Mouse (Mus musculus) liver, embryonic 18 days (tissue): ENCODE measurements around the gene Olfr362. TPM values are rescaled to one million over a fixed set of nuclear protein-coding genes. Genes with fewer than 3 reads are reported as not detected.

ENCODE experiments used
- polyA plus RNA-seq: library from polyadenylated mRNA; depleted of rRNA; stranded (reverse); fragments of >200 nt; gene quantifications from 2 replicates; pipeline ENCODE4 v1.2.3, GENCODE M21; 2012; rRNA removed

Olfr362 gene
- not detected in 2 replicates for polyA plus RNA-seq

DNA sequence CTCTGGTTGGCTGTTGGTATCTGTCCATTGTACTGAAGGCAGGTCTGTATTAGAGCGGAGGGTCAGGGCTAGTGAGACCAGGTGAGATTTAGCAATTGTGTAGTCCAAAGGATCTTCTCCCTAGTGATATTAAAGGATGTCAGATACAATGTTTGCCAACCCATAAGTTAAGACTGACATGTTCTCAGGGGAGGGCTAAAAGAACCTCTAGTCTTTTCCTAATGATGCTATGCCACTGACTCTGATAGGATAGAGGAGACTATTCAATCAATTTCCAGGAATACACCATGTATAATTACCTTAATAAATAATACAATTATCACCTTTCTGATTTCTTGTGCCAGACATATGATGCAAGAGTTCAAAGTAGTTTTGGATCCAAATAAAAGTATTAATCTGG is at the start of gene Olfr362:
Gene Olfr362 (minus strand): TSS at position 101 of the 400 bp plus-strand sequence.

DNA sequence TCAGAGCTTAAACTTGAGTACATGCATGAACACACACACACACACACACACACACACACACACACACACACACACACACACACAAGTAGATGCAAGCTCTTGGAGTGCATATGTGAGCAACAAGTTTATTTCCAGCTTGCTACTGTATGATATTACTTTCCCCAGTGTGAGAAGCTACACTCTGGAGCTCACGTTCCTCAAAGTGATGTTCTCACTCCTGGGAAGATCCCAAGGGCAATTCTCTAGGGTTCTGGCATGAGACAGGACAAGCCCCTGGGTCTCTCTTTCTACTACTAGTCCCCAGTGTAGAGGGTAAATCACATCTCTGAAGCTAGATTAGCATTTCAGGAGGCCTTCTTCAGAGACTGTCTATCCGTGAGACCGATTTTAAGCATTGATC is 21.3 kb upstream of the Olfr362 start, which contains the start of gene Olfr364-ps1:
Gene Olfr364-ps1 (plus strand): TSS at position 301 of the 400 bp plus-strand sequence.

DNA sequence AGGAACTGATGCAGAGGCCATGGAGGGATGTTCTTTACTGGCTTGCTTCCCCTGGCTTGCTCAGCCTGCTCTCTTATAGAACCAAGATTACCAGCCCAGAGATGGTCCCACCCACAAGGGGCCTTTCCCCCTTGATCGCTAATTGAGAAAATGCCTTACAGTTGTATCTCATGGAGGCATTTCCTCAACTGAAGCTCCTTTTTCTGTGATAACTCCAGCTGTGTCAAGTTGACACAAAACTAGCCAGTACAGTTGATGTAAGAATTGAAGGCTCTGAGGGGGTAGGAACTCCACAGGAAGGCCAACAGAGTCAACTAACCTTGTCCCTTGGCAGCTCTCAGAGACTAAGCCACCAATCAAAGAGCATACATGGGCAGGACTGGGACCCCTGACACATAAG is 28.5 kb downstream of the Olfr362 start, which contains the start of gene Olfr361:
Gene Olfr361 (minus strand): TSS at position 101 of the 400 bp plus-strand sequence.

DNA sequence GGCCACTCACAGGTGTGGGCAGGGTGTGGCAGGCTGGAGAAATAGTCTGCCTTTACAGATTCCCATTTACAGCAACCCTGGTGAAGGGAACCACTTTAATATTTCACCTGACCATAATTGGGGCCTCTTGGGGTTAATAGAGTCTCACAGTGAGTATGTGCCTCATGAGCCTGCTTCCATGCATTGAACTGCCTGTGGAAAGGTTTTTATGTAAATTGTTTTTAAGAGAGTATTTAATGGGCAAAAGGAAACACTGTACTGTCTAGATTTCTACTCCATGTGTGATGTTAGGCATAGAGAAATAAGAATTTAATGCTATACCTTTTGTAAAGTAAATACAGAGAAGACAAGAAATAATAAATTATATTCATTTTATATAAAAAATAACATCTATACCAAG is 52.3 kb downstream of the Olfr362 start, which contains the start of gene Olfr360:
Gene Olfr360 (plus strand): TSS at position 301 of the 400 bp plus-strand sequence.

Other genes starting within 250 kb of the Olfr362 start
- not detected in 2 replicates for gene Olfr352, start 249.4 kb downstream of the Olfr362 start, polyA plus RNA-seq
- not detected in 2 replicates for gene Olfr353, start 225.0 kb downstream of the Olfr362 start, polyA plus RNA-seq
- gene Olfr354, start 212.2 kb downstream of the Olfr362 start, polyA plus RNA-seq: not detected in 2 replicates
- not detected in 2 replicates for gene Olfr355, start 189.0 kb downstream of the Olfr362 start, polyA plus RNA-seq
- gene Olfr356, start 180.8 kb downstream of the Olfr362 start, polyA plus RNA-seq: not detected in 2 replicates
- gene Olfr357, start 124.1 kb downstream of the Olfr362 start, polyA plus RNA-seq: not detected in 2 replicates
- gene Olfr358, start 108.6 kb downstream of the Olfr362 start, polyA plus RNA-seq: not detected in 2 replicates
- gene Olfr360, start 52.2 kb downstream of the Olfr362 start, polyA plus RNA-seq: not detected in 2 replicates
- not detected in 2 replicates for gene Olfr361, start 28.6 kb downstream of the Olfr362 start, polyA plus RNA-seq
- gene Olfr364-ps1, start 21.4 kb upstream of the Olfr362 start, polyA plus RNA-seq: not detected in 2 replicates
- gene Olfr365, start 70.3 kb upstream of the Olfr362 start, polyA plus RNA-seq: not detected in 2 replicates
- gene Olfr366, start 93.7 kb upstream of the Olfr362 start, polyA plus RNA-seq: not detected in 2 replicates
- not detected in 2 replicates for gene Olfr368, start 208.6 kb upstream of the Olfr362 start, polyA plus RNA-seq
- 8.2 and 8.5 TPM in 2 replicates for gene Pdcl, start 241.4 kb upstream of the Olfr362 start, polyA plus RNA-seq